Mouse (Mus musculus): ENCODE results near the gene Trappc2l. TPM values are rescaled to one million over a fixed set of nuclear protein-coding genes. Genes with fewer than 3 reads are reported as not detected.

Gene Trappc2l
- polyA plus RNA-seq, 1 experiment from 2014 or later: 60.1 TPM

DNA sequence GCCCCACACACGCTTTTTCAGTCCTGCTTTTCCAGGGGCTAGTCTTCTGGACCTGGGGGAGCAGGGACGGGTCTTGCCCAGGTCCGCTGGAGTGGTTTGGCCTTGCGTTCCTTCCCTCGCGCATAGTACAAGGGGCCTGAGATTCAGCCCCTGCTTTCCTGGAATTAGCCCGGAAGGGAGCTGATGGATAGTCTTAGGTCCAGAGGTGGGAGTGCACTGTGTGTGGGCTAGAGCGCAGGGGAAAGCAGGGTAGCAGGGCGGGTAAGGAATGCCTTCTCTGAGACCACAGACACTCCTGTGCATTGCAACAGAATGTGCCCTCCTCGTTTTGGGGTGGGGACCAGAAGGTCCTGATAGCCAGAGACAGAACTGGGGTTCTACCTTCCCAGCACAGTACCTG is 34.3 kb upstream of the Trappc2l start:
- no peaks in the 10 kb centered on the region for H3K9me3 ChIP-seq (ENCODE audit: low read length)
- peak overlapping the region; percentile 77 for H3K4me3 ChIP-seq (ENCODE audit: low read length)
- H3K36me3 ChIP-seq (ENCODE audit: insufficient read depth, low read length): peaks cover 8% of the 10 kb centered on the region
- peak; percentile 52 for ATAC-seq (ENCODE audit: low FRiP score, low TSS enrichment)
- 0 out of 2 replicates have a peak overlapping the region, but pooled peaks have one; percentile 38 for H3K9ac ChIP-seq (replicated peaks; ENCODE audit: low read length)
- H3K4me2 ChIP-seq (replicated peaks; ENCODE audit: low read depth, low read length): peak overlapping the region; percentile 89
- H3K27ac ChIP-seq (ENCODE audit: low read length): peak overlapping the region; percentile 81
- H3K27me3 ChIP-seq (ENCODE audit: insufficient read depth, low read length): no peaks in the 10 kb centered on the region
- peaks cover 52% of the 10 kb centered on the region for H3K4me1 ChIP-seq (ENCODE audit: insufficient read depth, low read length)
- 14% methylated on average over 10 of the region's 10 CpGs for WGBS

DNA sequence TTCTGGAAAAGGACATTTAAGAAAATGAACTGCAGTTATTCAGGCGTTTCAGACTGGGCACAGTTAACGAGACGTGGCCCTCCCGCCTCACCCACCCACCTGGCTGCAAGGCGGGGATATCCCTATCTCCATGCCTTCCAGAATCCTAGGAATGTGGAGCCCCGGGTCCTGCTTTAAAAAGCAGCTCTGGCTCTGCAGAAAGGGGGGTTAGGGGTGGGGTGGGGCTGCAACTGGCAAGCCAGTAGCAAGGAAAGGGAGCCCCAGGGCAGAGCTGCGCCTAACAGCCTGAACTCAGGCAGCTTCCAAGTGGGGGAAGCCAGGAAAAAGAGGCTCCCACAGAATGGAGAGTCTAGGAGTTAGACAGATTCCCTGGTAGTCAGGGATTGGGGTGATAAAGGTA is 32.2 kb upstream of the Trappc2l start:
- H3K4me1 ChIP-seq (ENCODE audit: insufficient read depth, low read length): peaks cover 49% of the 10 kb centered on the region

GRCm38 (mm10) chr8:122580926-122581325 is 30.5 kb upstream of the Trappc2l start:
- H3K9ac ChIP-seq (replicated peaks; ENCODE audit: low read length): no peak overlapping the region
- no peak for ATAC-seq (ENCODE audit: low FRiP score, low TSS enrichment)
- peaks cover 38% of the 10 kb centered on the region for H3K4me1 ChIP-seq (ENCODE audit: insufficient read depth, low read length)
- no peak overlapping the region for H3K4me3 ChIP-seq (ENCODE audit: low read length)
- no peak overlapping the region for H3K4me2 ChIP-seq (replicated peaks; ENCODE audit: low read depth, low read length)
- H3K27ac ChIP-seq (ENCODE audit: low read length): no peak overlapping the region
- WGBS: 37% methylated on average over 14 of the region's 15 CpGs
- no peaks in the 10 kb centered on the region for H3K9me3 ChIP-seq (ENCODE audit: low read length)
- no peaks in the 10 kb centered on the region for H3K36me3 ChIP-seq (ENCODE audit: insufficient read depth, low read length)
- H3K27me3 ChIP-seq (ENCODE audit: insufficient read depth, low read length): no peaks in the 10 kb centered on the region

More for the DNA sequence above, 32.2 kb upstream of the Trappc2l start:
- ATAC-seq (ENCODE audit: low FRiP score, low TSS enrichment): no peak
- Histone ChIP-seq H3K9me3 (ENCODE audit: low read length) (no peaks in the 10 kb centered on the region), H3K9ac (replicated peaks; ENCODE audit: low read length) (no peak overlapping the region), H3K27me3 (ENCODE audit: insufficient read depth, low read length) (no peaks in the 10 kb centered on the region), H3K4me2 (replicated peaks; ENCODE audit: low read depth, low read length) (no peak overlapping the region), H3K4me3 (ENCODE audit: low read length) (no peak overlapping the region), H3K27ac (ENCODE audit: low read length) (peak overlapping the region; percentile 67; the same call in 1 of the 2 replicates), H3K36me3 (ENCODE audit: insufficient read depth, low read length) (no peaks in the 10 kb centered on the region)
- 26% methylated on average over 7 of the region's 7 CpGs for WGBS

- H3K4me2 ChIP-seq (replicated peaks; ENCODE audit: low read depth, low read length): no peak overlapping the region
- no peaks in the 10 kb centered on the region for H3K27me3 ChIP-seq (ENCODE audit: insufficient read depth, low read length)
- peaks cover 13% of the 10 kb centered on the region for H3K4me1 ChIP-seq (ENCODE audit: insufficient read depth, low read length)
- H3K9me3 ChIP-seq (ENCODE audit: low read length): no peaks in the 10 kb centered on the region
- H3K4me3 ChIP-seq (ENCODE audit: low read length): no peak overlapping the region
- ATAC-seq (ENCODE audit: low FRiP score, low TSS enrichment): no peak
- H3K36me3 ChIP-seq (ENCODE audit: insufficient read depth, low read length): no peaks in the 10 kb centered on the region
- H3K27ac ChIP-seq (ENCODE audit: low read length): no peak overlapping the region
- H3K9ac ChIP-seq (replicated peaks; ENCODE audit: low read length): no peak overlapping the region
- 83% methylated on average over 9 of the region's 9 CpGs for WGBS
These were observed 26.5 kb upstream of the Trappc2l start for GRCm38 (mm10) chr8:122584981-122585380.

- ATAC-seq (ENCODE audit: low FRiP score, low TSS enrichment): no peak
- H3K9me3 ChIP-seq (ENCODE audit: low read length): no peaks in the 10 kb centered on the region
- no peak overlapping the region for H3K4me3 ChIP-seq (ENCODE audit: low read length)
- H3K4me2 ChIP-seq (replicated peaks; ENCODE audit: low read depth, low read length): no peak overlapping the region
- no peaks in the 10 kb centered on the region for H3K36me3 ChIP-seq (ENCODE audit: insufficient read depth, low read length)
- H3K27me3 ChIP-seq (ENCODE audit: insufficient read depth, low read length): no peaks in the 10 kb centered on the region
- H3K27ac ChIP-seq (ENCODE audit: low read length): no peak overlapping the region
- peaks cover 10% of the 10 kb centered on the region for H3K4me1 ChIP-seq (ENCODE audit: insufficient read depth, low read length)
- 45% methylated on average over 14 of the region's 14 CpGs for WGBS
- no peak overlapping the region for H3K9ac ChIP-seq (replicated peaks; ENCODE audit: low read length)
These were observed 26.0 kb upstream of the Trappc2l start for GRCm38 (mm10) chr8:122585411-122585891.

GRCm38 (mm10) chr8:122586171-122586570 is 25.3 kb upstream of the Trappc2l start:
- H3K4me1 ChIP-seq (ENCODE audit: insufficient read depth, low read length): peaks cover 9% of the 10 kb centered on the region
- no peaks in the 10 kb centered on the region for H3K36me3 ChIP-seq (ENCODE audit: insufficient read depth, low read length)
- H3K9ac ChIP-seq (replicated peaks; ENCODE audit: low read length): no peak overlapping the region
- WGBS: 54% methylated on average over 7 of the region's 7 CpGs
- no peak for ATAC-seq (ENCODE audit: low FRiP score, low TSS enrichment)
- no peak overlapping the region for H3K4me3 ChIP-seq (ENCODE audit: low read length)
- no peaks in the 10 kb centered on the region for H3K27me3 ChIP-seq (ENCODE audit: insufficient read depth, low read length)
- no peak overlapping the region for H3K4me2 ChIP-seq (replicated peaks; ENCODE audit: low read depth, low read length)
- no peaks in the 10 kb centered on the region for H3K9me3 ChIP-seq (ENCODE audit: low read length)
- no peak overlapping the region for H3K27ac ChIP-seq (ENCODE audit: low read length)

- Histone ChIP-seq H3K36me3 (ENCODE audit: insufficient read depth, low read length) (no peaks in the 10 kb centered on the region), H3K27ac (ENCODE audit: low read length) (no peak overlapping the region), H3K4me1 (ENCODE audit: insufficient read depth, low read length) (peaks cover 9% of the 10 kb centered on the region), H3K4me3 (ENCODE audit: low read length) (no peak overlapping the region), H3K27me3 (ENCODE audit: insufficient read depth, low read length) (no peaks in the 10 kb centered on the region), H3K9ac (replicated peaks; ENCODE audit: low read length) (no peak overlapping the region), H3K4me2 (replicated peaks; ENCODE audit: low read depth, low read length) (no peak overlapping the region), H3K9me3 (ENCODE audit: low read length) (no peaks in the 10 kb centered on the region)
- ATAC-seq (ENCODE audit: low FRiP score, low TSS enrichment): no peak
- WGBS: 75% methylated on average over 9 of the region's 10 CpGs
These were observed 24.7 kb upstream of the Trappc2l start for GRCm38 (mm10) chr8:122586749-122587148.

- Histone ChIP-seq H3K4me2 (replicated peaks; ENCODE audit: low read depth, low read length) (no peak overlapping the region), H3K9me3 (ENCODE audit: low read length) (no peaks in the 10 kb centered on the region), H3K36me3 (ENCODE audit: insufficient read depth, low read length) (0 out of 2 replicates have a peak, but pooled peaks cover 3% of the 10 kb centered on the region), H3K27me3 (ENCODE audit: insufficient read depth, low read length) (no peaks in the 10 kb centered on the region), H3K27ac (ENCODE audit: low read length) (no peak overlapping the region), H3K4me1 (ENCODE audit: insufficient read depth, low read length) (no peaks in the 10 kb centered on the region), H3K9ac (replicated peaks; ENCODE audit: low read length) (no peak overlapping the region), H3K4me3 (ENCODE audit: low read length) (no peak overlapping the region)
- WGBS: 47% methylated on average over 12 of the region's 12 CpGs
- no peak for ATAC-seq (ENCODE audit: low FRiP score, low TSS enrichment)
These were observed 18.2 kb upstream of the Trappc2l start for GRCm38 (mm10) chr8:122593240-122593639.

GRCm38 (mm10) chr8:122593783-122594507 is 17.5 kb upstream of the Trappc2l start:
- ATAC-seq (ENCODE audit: low FRiP score, low TSS enrichment): no peak
- no peaks in the 10 kb centered on the region for H3K9me3 ChIP-seq (ENCODE audit: low read length)
- H3K36me3 ChIP-seq (ENCODE audit: insufficient read depth, low read length): 0 out of 2 replicates have a peak, but pooled peaks cover 3% of the 10 kb centered on the region
- no peak overlapping the region for H3K4me3 ChIP-seq (ENCODE audit: low read length)
- WGBS: 80% methylated on average over 19 of the region's 19 CpGs
- no peak overlapping the region for H3K27ac ChIP-seq (ENCODE audit: low read length)
- no peaks in the 10 kb centered on the region for H3K27me3 ChIP-seq (ENCODE audit: insufficient read depth, low read length)
- H3K9ac ChIP-seq (replicated peaks; ENCODE audit: low read length): no peak overlapping the region
- no peaks in the 10 kb centered on the region for H3K4me1 ChIP-seq (ENCODE audit: insufficient read depth, low read length)
- no peak overlapping the region for H3K4me2 ChIP-seq (replicated peaks; ENCODE audit: low read depth, low read length)

DNA sequence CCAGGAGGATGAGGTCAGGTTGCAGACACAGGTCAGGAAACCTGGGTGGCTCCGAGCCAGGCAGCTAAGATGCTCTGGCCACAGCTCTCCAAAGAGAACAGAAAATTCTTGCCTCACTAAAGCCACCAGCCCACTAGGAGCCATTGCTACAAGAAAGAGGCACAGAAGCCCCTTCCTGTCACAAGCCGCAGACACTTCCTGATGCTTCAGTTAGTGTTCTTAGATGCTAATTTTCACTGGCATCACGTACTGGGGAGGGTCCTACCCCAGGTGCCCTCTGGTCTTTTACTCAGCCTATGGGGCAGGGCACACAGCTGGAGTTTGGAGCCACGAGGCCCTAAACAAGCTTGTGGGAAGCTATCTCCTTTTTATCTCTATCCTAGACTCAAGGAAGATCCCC is 15.4 kb upstream of the Trappc2l start:
- no peak for ATAC-seq (ENCODE audit: low FRiP score, low TSS enrichment)
- H3K36me3 ChIP-seq (ENCODE audit: insufficient read depth, low read length): 0 out of 2 replicates have a peak, but pooled peaks cover 7% of the 10 kb centered on the region
- no peak overlapping the region for H3K9ac ChIP-seq (replicated peaks; ENCODE audit: low read length)
- no peak overlapping the region for H3K4me3 ChIP-seq (ENCODE audit: low read length)
- no peak overlapping the region for H3K27ac ChIP-seq (ENCODE audit: low read length)
- H3K27me3 ChIP-seq (ENCODE audit: insufficient read depth, low read length): no peaks in the 10 kb centered on the region
- 57% methylated on average over 4 of the region's 4 CpGs for WGBS
- H3K4me2 ChIP-seq (replicated peaks; ENCODE audit: low read depth, low read length): no peak overlapping the region
- H3K4me1 ChIP-seq (ENCODE audit: insufficient read depth, low read length): no peaks in the 10 kb centered on the region
- H3K9me3 ChIP-seq (ENCODE audit: low read length): no peaks in the 10 kb centered on the region
